Comparison of ENCODE assay signal across 18 mouse cellular contexts in genomic region chr19:59837628-59838027, GRCm38 (mm10).
"Had no signal": no experiment of that assay in that cellular context is flagged by ENCODE, and none has a peak within 500 bp of the region (broad histone marks: within the 10 kb centered on the region; RNA-seq: fewer than 3 reads in every experiment).

No protein-coding gene starts in this region.

- H3K36me3 ChIP-seq: midbrain, embryonic 10.5 days; midbrain, embryonic 13.5 days; midbrain, embryonic 15.5 days; neural tube, embryonic 13.5 days; neural tube, embryonic 15.5 days; stomach, embryonic 15.5 days had no signal

- ATAC-seq: midbrain, embryonic 13.5 days; midbrain, embryonic 15.5 days had no signal

- H3K4me3 ChIP-seq: midbrain, embryonic 10.5 days; midbrain, embryonic 13.5 days; midbrain, embryonic 15.5 days; myocyte; neural tube, embryonic 13.5 days; neural tube, embryonic 15.5 days; stomach, embryonic 15.5 days had no signal

- DNase-seq: lung, adult 18-20 months; lung, embryonic 14.5 days; lung, postnatal 10 days; lung, postnatal 4 days; retina, postnatal 1 day; right cerebral cortex, adult 18-20 months; right cerebral cortex, postnatal 14 days; thymus, adult 18-20 months; thymus, postnatal 14 days; thymus, postnatal 36 days had no signal

- H3K4me1 ChIP-seq: midbrain, embryonic 15.5 days; neural tube, embryonic 13.5 days; neural tube, embryonic 15.5 days; stomach, embryonic 15.5 days had no signal

- H3K27ac ChIP-seq: midbrain, embryonic 10.5 days; midbrain, embryonic 13.5 days; midbrain, embryonic 15.5 days; neural tube, embryonic 13.5 days; neural tube, embryonic 15.5 days; stomach, embryonic 15.5 days; stomach, postnatal 0 days had no signal

- H3K9me3 ChIP-seq: midbrain, embryonic 10.5 days; midbrain, embryonic 13.5 days; midbrain, embryonic 15.5 days; neural tube, embryonic 13.5 days; neural tube, embryonic 15.5 days; stomach, embryonic 15.5 days had no signal

- H3K4me2 ChIP-seq: lung, embryonic 14.5 days; midbrain, embryonic 13.5 days; midbrain, embryonic 15.5 days; neural tube, embryonic 13.5 days; neural tube, embryonic 15.5 days; stomach, embryonic 15.5 days had no signal

- H3K27me3 ChIP-seq: midbrain, embryonic 13.5 days; midbrain, embryonic 15.5 days; neural tube, embryonic 13.5 days; neural tube, embryonic 15.5 days; stomach, embryonic 15.5 days had no signal

- H3K9ac ChIP-seq: lung, embryonic 14.5 days; midbrain, embryonic 13.5 days; midbrain, embryonic 15.5 days; neural tube, embryonic 13.5 days; neural tube, embryonic 15.5 days; stomach, embryonic 15.5 days had no signal
